Mouse (Mus musculus) erythroblast, embryonic 14.5 days (primary cell): Measurements from ENCODE around the gene Rgma.

Experiments
- GATA1 ChIP-seq: IDR thresholded peaks from 2 replicates; pipeline ENCODE4 v1.6.1; 2012; ENCODE audit warnings: low read length, inconsistent platforms, mixed read lengths
- TAL1 ChIP-seq: IDR thresholded peaks from 3 replicates; pipeline ENCODE4 v1.6.1; 2012; ENCODE audit warnings: low read length, inconsistent platforms, mixed read lengths

DNA sequence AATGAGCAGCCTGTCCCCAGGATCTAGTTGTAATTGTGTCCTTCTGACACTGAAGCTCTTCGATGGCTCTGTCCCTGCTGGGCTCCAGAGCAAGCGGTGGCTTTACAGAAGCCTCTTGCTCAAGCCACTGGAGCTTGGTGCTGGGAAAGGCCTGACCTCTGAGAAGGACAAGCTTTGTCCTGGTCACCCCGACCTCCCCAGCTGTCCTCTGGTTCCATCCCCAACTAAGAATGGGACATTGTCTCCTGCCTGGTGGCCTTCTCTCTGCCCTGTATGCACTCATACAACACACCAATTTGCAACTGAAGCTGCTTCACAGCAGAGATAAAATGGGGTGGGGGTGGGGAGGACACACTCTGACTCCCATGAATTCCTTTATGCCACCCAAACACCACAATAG is 48.9 kb downstream of the Rgma start:
- TF ChIP-seq TAL1, result no peak
- TF ChIP-seq GATA1, result no peak
